Mouse (Mus musculus) heart, embryonic 14.5 days (tissue): ENCODE results near the gene Myl6. TPM values are rescaled to one million over a fixed set of nuclear protein-coding genes. Genes with fewer than 3 reads are reported as not detected.

ENCODE experiments used
- ATAC-seq: fragments of 200-750 bp; cut with Nextera tagmentation; 2 replicates; pipeline ENCODE4 v1.8.0; 2017; ENCODE audit warnings: low read depth, moderate TSS enrichment; ENCODE audit not compliant: insufficient number of reproducible peaks, insufficient read depth, low FRiP score
- H3K27ac ChIP-seq, 2 experiments: fragments of 200-500 bp in 1 of 2; fragments of 300-500 bp in 1 of 2; sonication (generic) in 1 of 2; replicated peaks in 1 of 2; 2 replicates each; pipeline ENCODE4 v1.5.1; 2012 to 2014; ENCODE audit warnings: low read depth in 2 of 2, low read length in 2 of 2, control low read depth in 1 of 2, mild to moderate bottlenecking in 1 of 2, mixed read lengths in 1 of 2; ENCODE audit not compliant: control insufficient read depth in 1 of 2, insufficient read depth in 1 of 2
- H3K27me3 ChIP-seq: fragments of 300-500 bp; sonication (generic); 2 replicates; pipeline ENCODE4 v1.6.1; 2014; ENCODE audit warnings: mild to moderate bottlenecking, low read length, control low read depth; ENCODE audit not compliant: control insufficient read depth, insufficient read depth
- H3K36me3 ChIP-seq: fragments of 300-500 bp; sonication (generic); 2 replicates; pipeline ENCODE4 v1.6.1; 2014; ENCODE audit warnings: mild to moderate bottlenecking, control low read depth, low read length, mixed read lengths; ENCODE audit not compliant: control insufficient read depth, insufficient read depth
- H3K4me1 ChIP-seq, 2 experiments: fragments of 200-500 bp in 1 of 2; fragments of 300-500 bp in 1 of 2; sonication (generic) in 1 of 2; 2 replicates each; pipeline ENCODE4 v1.6.1; 2012 to 2014; ENCODE audit warnings: low read length in 2 of 2, control low read depth in 1 of 2, mixed read lengths in 1 of 2; ENCODE audit not compliant: control insufficient read depth in 2 of 2, insufficient read depth in 2 of 2
- H3K4me2 ChIP-seq: fragments of 300-500 bp; sonication (generic); 2 replicates; pipeline ENCODE4 v1.6.1; 2014; ENCODE audit warnings: mild to moderate bottlenecking, low read length
- H3K4me3 ChIP-seq, 2 experiments: fragments of 200-500 bp in 1 of 2; fragments of 300-500 bp in 1 of 2; sonication (generic) in 1 of 2; 2 replicates each; pipeline ENCODE4 v1.5.1; 2012 to 2014; ENCODE audit warnings: low read length in 2 of 2, mild to moderate bottlenecking in 2 of 2, control low read depth in 1 of 2, low read depth in 1 of 2, moderate library complexity in 1 of 2; ENCODE audit not compliant: control insufficient read depth in 1 of 2, insufficient read depth in 1 of 2
- H3K9ac ChIP-seq: fragments of 300-500 bp; sonication (generic); 2 replicates; pipeline ENCODE4 v1.6.1; 2014; ENCODE audit warnings: mild to moderate bottlenecking, low read length
- H3K9me3 ChIP-seq: fragments of 300-500 bp; sonication (generic); 2 replicates; pipeline ENCODE4 v1.6.1; 2016; ENCODE audit warnings: low read length, control low read depth; ENCODE audit not compliant: control insufficient read depth
- WGBS: fragments of 180-500 bp; shearing (Covaris S2); extraction: QIAGEN DNeasy Blood & Tissue Kit; methylation state at CpG from one replicate; pipeline ENCODE4 v1.1.7; 2014; 5-methylcytosine and 5-hydroxymethylcytosine counted together
- polyA plus RNA-seq: library from polyadenylated mRNA; unstranded; fragments of >200 nt; fragmentation: Nextera tagmentation; extraction: Ambion mirVana; gene quantifications from 2 replicates; pipeline ENCODE4 v1.2.1, GENCODE M21; 2014

Gene Myl6
- polyA plus RNA-seq, 1 experiment from 2014 or later, result 1,246 TPM

GRCm38 (mm10) chr10:128458719-128459408 is 35.1 kb downstream of the Myl6 start, which contains the start of gene Smarcc2:
TSS of gene Smarcc2 (plus strand) at chr10:128459248.
- Histone ChIP-seq H3K4me3 (peak within 1 kb of the TSS; percentile 89 to 95), H3K4me2 (peak within 1 kb of the TSS; percentile 86), H3K4me1 (peaks cover 0 to 15% of the 10 kb centered on the region in 2 experiments; a peak in 2 of 4 replicates), H3K27ac (peak within 1 kb of the TSS; percentile 91 to 92), H3K36me3 (peaks cover 32% of the 10 kb centered on the region), H3K27me3 (no peaks in the 10 kb centered on the region), H3K9ac (peak within 1 kb of the TSS; percentile 93), H3K9me3 (no peaks in the 10 kb centered on the region)
- ATAC-seq, result peak; percentile 83
- 2% methylated on average over 75 of the region's 86 CpGs for WGBS

DNA sequence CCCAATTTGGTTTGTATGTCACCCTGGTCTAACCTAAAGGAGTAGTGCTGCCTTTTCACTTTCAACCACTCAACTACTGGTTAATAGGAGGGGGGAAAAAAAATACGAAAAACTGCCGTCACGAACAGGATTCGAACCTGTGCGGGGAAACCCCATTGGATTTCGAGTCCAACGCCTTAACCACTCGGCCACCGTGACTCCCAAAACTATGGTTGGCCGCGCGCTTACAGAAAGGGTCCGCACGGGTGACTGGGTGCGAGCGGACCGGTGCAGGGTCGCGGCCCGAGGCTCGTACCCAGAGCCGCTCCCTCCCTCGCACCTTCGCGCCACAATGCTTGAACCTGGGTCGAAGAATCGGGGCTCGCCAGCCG is 35.6 kb downstream of the Myl6 start:
- Histone ChIP-seq H3K4me3 (peak overlapping the region; percentile 89 to 95), H3K4me2 (peak overlapping the region; percentile 80), H3K4me1 (peaks cover 0 to 15% of the 10 kb centered on the region in 2 experiments; a peak in 2 of 4 replicates), H3K27ac (peak overlapping the region; percentile 74 to 92), H3K9me3 (no peaks in the 10 kb centered on the region), H3K9ac (peak overlapping the region; percentile 93), H3K27me3 (no peaks in the 10 kb centered on the region), H3K36me3 (peaks cover 27% of the 10 kb centered on the region)
- ATAC-seq, result peak; percentile 42
- under 1% methylated on average over 29 of the region's 29 CpGs for WGBS

- Histone ChIP-seq H3K4me2 (no peak overlapping the region), H3K4me3 (peak overlapping the region in 1 of 2 experiments; percentile 95; a peak in 1 of 4 replicates), H3K9me3 (no peaks in the 10 kb centered on the region), H3K4me1 (peaks cover 0 to 15% of the 10 kb centered on the region in 2 experiments; a peak in 2 of 4 replicates), H3K27me3 (no peaks in the 10 kb centered on the region), H3K36me3 (peaks cover 20% of the 10 kb centered on the region), H3K9ac (no peak overlapping the region; the same call in 1 of the 2 replicates), H3K27ac (no peak overlapping the region)
- WGBS, result 88% methylated on average over 6 of the region's 6 CpGs
- no peak for ATAC-seq
Measured at GRCm38 (mm10) chr10:128457676-128458075, 36.3 kb downstream of the Myl6 start.

DNA sequence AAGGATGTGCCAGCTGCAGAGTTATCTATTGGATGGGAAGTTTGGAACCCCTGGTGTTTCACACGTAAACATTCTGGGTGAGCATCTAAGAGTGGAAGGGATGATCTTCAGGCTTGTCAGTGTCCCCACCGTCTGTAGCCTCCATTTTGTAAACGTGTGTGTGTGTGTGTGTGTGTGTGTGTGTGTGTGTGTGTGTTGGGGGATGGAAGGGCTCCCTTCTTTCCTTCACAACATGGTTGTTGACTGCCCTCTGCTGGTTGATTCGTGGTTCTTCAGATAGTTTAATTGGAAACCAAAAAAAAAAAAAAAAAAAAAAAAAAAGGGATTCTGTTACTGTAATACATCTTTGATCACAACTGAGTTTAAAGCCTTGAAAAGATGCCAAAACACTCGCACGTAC is 38.7 kb downstream of the Myl6 start:
- peaks cover 0 to 6% of the 10 kb centered on the region in 2 experiments; a peak in 2 of 4 replicates for H3K4me1 ChIP-seq
- no peaks in the 10 kb centered on the region for H3K36me3 ChIP-seq
- H3K27me3 ChIP-seq, result no peaks in the 10 kb centered on the region
- no peak overlapping the region for H3K9ac ChIP-seq
- WGBS, result 3% methylated on average over 6 of the region's 6 CpGs
- no peak for ATAC-seq
- H3K4me3 ChIP-seq, result no peak overlapping the region
- H3K4me2 ChIP-seq, result peak overlapping the region; percentile 32; the same call in 1 of the 2 replicates
- no peak overlapping the region for H3K27ac ChIP-seq
- no peaks in the 10 kb centered on the region for H3K9me3 ChIP-seq

DNA sequence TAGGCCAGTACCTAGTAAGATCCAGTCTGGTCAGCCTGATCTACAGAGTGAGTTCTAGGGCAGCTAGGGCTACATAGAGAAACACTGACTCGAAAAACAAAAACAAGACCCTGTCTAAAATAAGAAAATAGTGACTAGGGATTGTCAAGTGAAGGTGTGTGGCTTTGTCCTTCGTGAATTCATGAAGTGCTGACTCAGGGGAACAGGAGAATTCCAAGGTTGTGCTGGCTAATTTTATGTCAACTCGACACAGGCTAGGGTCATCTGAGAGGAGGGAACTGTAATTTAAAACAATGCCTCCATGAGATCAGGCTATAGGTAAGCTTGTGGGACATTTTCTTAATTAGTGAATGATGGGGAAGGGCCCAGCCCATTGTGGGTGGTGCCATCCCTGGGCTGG is 39.5 kb downstream of the Myl6 start:
- Histone ChIP-seq H3K9me3 (no peaks in the 10 kb centered on the region), H3K36me3 (no peaks in the 10 kb centered on the region), H3K4me3 (no peak overlapping the region), H3K4me2 (no peak overlapping the region), H3K9ac (no peak overlapping the region), H3K4me1 (0 out of 4 replicates have a peak, but pooled peaks cover 0 to 3% of the 10 kb centered on the region in 2 experiments), H3K27me3 (no peaks in the 10 kb centered on the region), H3K27ac (no peak overlapping the region)
- ATAC-seq, result no peak
- WGBS, result 72% methylated on average over 3 of the region's 3 CpGs

DNA sequence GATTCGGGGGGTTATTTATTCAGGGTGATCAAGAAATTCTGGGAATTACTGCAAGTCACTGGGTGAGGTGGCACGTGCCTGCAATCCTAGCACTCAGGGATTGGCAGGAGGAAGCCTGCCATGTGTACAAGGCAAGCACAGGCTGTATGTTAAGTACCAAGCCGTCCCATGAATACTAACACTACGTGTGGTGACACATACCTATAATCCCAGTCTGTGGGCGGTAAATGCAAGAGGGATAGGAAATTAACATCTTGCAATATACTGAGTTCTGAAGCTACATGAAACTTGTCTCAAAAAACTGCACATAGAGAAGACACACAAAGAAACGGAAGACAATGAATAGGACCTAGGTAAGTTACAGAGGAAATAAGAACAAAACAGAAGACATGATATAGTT is 42.9 kb downstream of the Myl6 start:
- no peak for ATAC-seq
- no peaks in the 10 kb centered on the region for H3K9me3 ChIP-seq
- 0 out of 4 replicates have a peak, but pooled peaks cover 0 to 3% of the 10 kb centered on the region in 2 experiments for H3K4me1 ChIP-seq
- no peak overlapping the region for H3K4me3 ChIP-seq
- H3K9ac ChIP-seq, result no peak overlapping the region
- no peak overlapping the region for H3K27ac ChIP-seq
- no peaks in the 10 kb centered on the region for H3K36me3 ChIP-seq
- WGBS, result 77% methylated on average over 6 of the region's 6 CpGs
- no peaks in the 10 kb centered on the region for H3K27me3 ChIP-seq
- H3K4me2 ChIP-seq, result no peak overlapping the region

DNA sequence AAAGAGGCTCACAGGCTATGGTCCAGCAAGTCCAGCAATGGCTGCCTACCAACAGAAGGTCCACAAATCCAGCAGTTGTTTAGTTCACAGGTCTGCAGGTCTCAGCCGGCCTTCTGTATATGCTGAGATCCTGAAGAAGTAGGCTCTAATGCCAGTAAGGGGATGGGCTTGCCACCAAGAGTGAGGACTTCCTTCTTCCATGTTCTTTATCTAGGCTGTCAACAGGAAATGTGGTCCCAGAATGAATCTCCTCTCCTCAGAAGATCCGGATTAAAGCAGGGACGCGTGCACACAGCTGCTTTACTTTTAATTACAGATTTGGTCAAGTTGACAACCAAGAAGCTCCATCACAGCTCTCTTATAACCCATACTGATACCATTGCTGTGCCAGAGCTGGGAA is 48.5 kb downstream of the Myl6 start:
- Histone ChIP-seq H3K27me3 (no peaks in the 10 kb centered on the region), H3K27ac (no peak overlapping the region), H3K9ac (no peak overlapping the region), H3K4me1 (no peaks in the 10 kb centered on the region), H3K4me3 (no peak overlapping the region), H3K36me3 (peaks cover 14% of the 10 kb centered on the region), H3K9me3 (no peaks in the 10 kb centered on the region), H3K4me2 (no peak overlapping the region)
- WGBS, result 65% methylated on average over 4 of the region's 4 CpGs
- ATAC-seq, result no peak
